Mouse (Mus musculus) gastrocnemius, postnatal 14 days (tissue): Measurements from ENCODE around the gene Pcx. TPM values are rescaled to one million over a fixed set of nuclear protein-coding genes. Genes with fewer than 3 reads are reported as not detected.

Experiments
- DNase-seq: peaks from one replicate; pipeline ENCODE4 v3.0.0; 2021; ENCODE audit warnings: mixed read lengths
- intact Hi-C: fragments of 180-260 bp; cut with DNase I; formaldehyde crosslinking; loops from one replicate; pipeline ENCODE4 v1.15.1; 2025; ENCODE audit warnings: low total_unique reads
- total RNA-seq, 2 experiments: library from RNA; stranded (reverse); gene quantifications; 2 replicates each; pipeline ENCODE4 v1.2.3; 2021

Pcx gene
- total RNA-seq, 2 experiments from 2014 or later: 16.1 to 17.4 TPM

GRCm38 (mm10) chr19:4494707-4495106 lies 15.6 kb upstream of the Pcx start:
- DNase-seq: no peak
- intact Hi-C loops: loop anchor here (5.0 kb wide), 2 partner anchors 133 to 248 kb away; partner anchors contain the start of gene Rce1

GRCm38 (mm10) chr19:4495814-4496213 lies 14.5 kb upstream of the Pcx start:
- DNase-seq: no peak
- intact Hi-C loops: loop anchor here (5.0 kb wide), 2 partner anchors 131 to 246 kb away; partner anchors contain the start of gene Rce1

GRCm38 (mm10) chr19:4496535-4497262 lies 13.6 kb upstream of the Pcx start:
- intact Hi-C loops: loop anchor here (5.0 kb wide), 2 partner anchors 131 to 246 kb away; partner anchors contain the start of gene Rce1
- no peak for DNase-seq

GRCm38 (mm10) chr19:4497263-4497973 lies 12.9 kb upstream of the Pcx start:
- intact Hi-C loops: loop anchor here (5.0 kb wide), 2 partner anchors 130 to 245 kb away; partner anchors contain the start of gene Rce1
- DNase-seq: peak; percentile 66

- intact Hi-C loops: loop anchor here (5.0 kb wide), 2 partner anchors 129 to 244 kb away; partner anchors contain the start of gene Rce1
These were observed 12.0 kb upstream of the Pcx start, which contains the start of gene 2010003K11Rik for GRCm38 (mm10) chr19:4498062-4498933. TSS of gene 2010003K11Rik (minus strand) at chr19:4498583.

GRCm38 (mm10) chr19:4502701-4503100 lies 7.6 kb upstream of the Pcx start:
- intact Hi-C loops: no loop called here
- DNase-seq: no peak

More at GRCm38 (mm10) chr19:4498062-4498933, 12.0 kb upstream of the Pcx start, which contains the start of gene 2010003K11Rik:
- DNase-seq: no peak

GRCm38 (mm10) chr19:4504830-4505229 lies 5.4 kb upstream of the Pcx start:
- DNase-seq: no peak
- intact Hi-C loops: no loop called here

GRCm38 (mm10) chr19:4507746-4508145 lies 2.5 kb upstream of the Pcx start:
- intact Hi-C loops: no loop called here
- no peak for DNase-seq

GRCm38 (mm10) chr19:4511116-4511841 lies 1.0 kb downstream of the Pcx start:
- intact Hi-C loops: no loop called here

GRCm38 (mm10) chr19:4513236-4513858 lies 3.1 kb downstream of the Pcx start:
- no peak for DNase-seq
- intact Hi-C loops: no loop called here

More at GRCm38 (mm10) chr19:4511116-4511841, 1.0 kb downstream of the Pcx start:
- DNase-seq: no peak

GRCm38 (mm10) chr19:4515746-4516145 lies 5.5 kb downstream of the Pcx start:
- no peak for DNase-seq
- intact Hi-C loops: no loop called here

- DNase-seq: no peak
- intact Hi-C loops: no loop called here
These were observed 6.0 kb downstream of the Pcx start for GRCm38 (mm10) chr19:4516288-4516687.

- intact Hi-C loops: no loop called here
- no peak for DNase-seq
These were observed 7.2 kb downstream of the Pcx start for GRCm38 (mm10) chr19:4517483-4517882.

GRCm38 (mm10) chr19:4521426-4522050 lies 11.3 kb downstream of the Pcx start:
- DNase-seq: no peak
- intact Hi-C loops: no loop called here

GRCm38 (mm10) chr19:4534646-4535045 lies 24.4 kb downstream of the Pcx start:
- intact Hi-C loops: no loop called here
- no peak for DNase-seq

- intact Hi-C loops: no loop called here
- DNase-seq: no peak
These were observed 25.6 kb downstream of the Pcx start for GRCm38 (mm10) chr19:4535922-4536321.

GRCm38 (mm10) chr19:4536606-4537005 lies 26.3 kb downstream of the Pcx start:
- DNase-seq: no peak
- intact Hi-C loops: no loop called here

GRCm38 (mm10) chr19:4540263-4540662 lies 30.0 kb downstream of the Pcx start:
- intact Hi-C loops: no loop called here
- no peak for DNase-seq
